Mouse (Mus musculus) midbrain, embryonic 11.5 days (tissue): ENCODE data around the gene Psmg3. TPM values are rescaled to one million over a fixed set of nuclear protein-coding genes. Genes with fewer than 3 reads are reported as not detected.

Experiments
- ATAC-seq: fragments of 200-750 bp; cut with Nextera tagmentation; 2 replicates; pipeline ENCODE4 v1.8.0; 2017; ENCODE audit warnings: moderate TSS enrichment, moderate library complexity; ENCODE audit not compliant: low FRiP score
- DNase-seq: peaks from one replicate; pipeline ENCODE4 v3.0.0; 2015; ENCODE audit warnings: low spot score; ENCODE audit errors: missing footprints
- H3K27ac ChIP-seq: fragments of 300-500 bp; sonication (generic); 2 replicates; pipeline ENCODE4 v1.5.1; 2014; ENCODE audit warnings: low read depth, low read length
- H3K27me3 ChIP-seq: fragments of 300-500 bp; sonication (generic); 2 replicates; pipeline ENCODE4 v1.6.1; 2014; ENCODE audit warnings: mild to moderate bottlenecking, low read length, moderate library complexity, mixed read lengths; ENCODE audit not compliant: control insufficient read depth, insufficient read depth
- H3K36me3 ChIP-seq: fragments of 300-500 bp; sonication (generic); 2 replicates; pipeline ENCODE4 v1.6.1; 2014; ENCODE audit warnings: mild to moderate bottlenecking, low read length, moderate library complexity, mixed read lengths; ENCODE audit not compliant: control insufficient read depth, insufficient read depth
- H3K4me1 ChIP-seq: fragments of 300-500 bp; sonication (generic); 2 replicates; pipeline ENCODE4 v1.6.1; 2014; ENCODE audit warnings: low read length; ENCODE audit not compliant: control insufficient read depth, insufficient read depth
- H3K4me2 ChIP-seq: fragments of 300-500 bp; sonication (generic); 2 replicates; pipeline ENCODE4 v1.6.1; 2014; ENCODE audit warnings: mild to moderate bottlenecking, moderate library complexity
- H3K4me3 ChIP-seq: fragments of 300-500 bp; sonication (generic); 2 replicates; pipeline ENCODE4 v1.5.1; 2014; ENCODE audit warnings: low read depth, low read length
- H3K9ac ChIP-seq: fragments of 300-500 bp; sonication (generic); 2 replicates; pipeline ENCODE4 v1.6.1; 2014; ENCODE audit warnings: low read length
- H3K9me3 ChIP-seq: fragments of 300-500 bp; sonication (generic); 2 replicates; pipeline ENCODE4 v1.6.1; 2016; ENCODE audit warnings: low read length; ENCODE audit not compliant: control insufficient read depth
- WGBS: fragments of 180-500 bp; shearing (Covaris S2); extraction: QIAGEN DNeasy Blood & Tissue Kit; methylation state at CpG from one replicate; pipeline ENCODE4 v1.1.7; 2014; 5-methylcytosine and 5-hydroxymethylcytosine counted together
- polyA plus RNA-seq: library from polyadenylated mRNA; unstranded; fragments of >200 nt; fragmentation: Nextera tagmentation; extraction: Ambion mirVana; gene quantifications from 2 replicates; pipeline ENCODE4 v1.2.1, GENCODE M21; 2014

Gene Psmg3
- polyA plus RNA-seq, 1 experiment from 2014 or later = 81.2 TPM

- no peak for ATAC-seq
- no peak overlapping the region for H3K4me3 ChIP-seq
These were observed 33.7 kb downstream of the Psmg3 start for GRCm38 (mm10) chr5:139792966-139793337.

GRCm38 (mm10) chr5:139792159-139792775, 34.4 kb downstream of the Psmg3 start:
- Histone ChIP-seq H3K9me3 (no peaks in the 10 kb centered on the region), H3K4me2 (peak overlapping the region; percentile 100), H3K4me3 (peak overlapping the region; percentile 82), H3K27ac (no peak overlapping the region), H3K4me1 (peaks cover 23% of the 10 kb centered on the region), H3K27me3 (no peaks in the 10 kb centered on the region), H3K9ac (peak overlapping the region; percentile 67), H3K36me3 (no peaks in the 10 kb centered on the region)
- ATAC-seq = no peak
- WGBS = 26% methylated on average over 11 of the region's 11 CpGs
- DNase-seq = no peak

More at GRCm38 (mm10) chr5:139792966-139793337, 33.7 kb downstream of the Psmg3 start:
- H3K27ac ChIP-seq = no peak overlapping the region
- no peaks in the 10 kb centered on the region for H3K36me3 ChIP-seq
- no peak overlapping the region for H3K9ac ChIP-seq
- no peaks in the 10 kb centered on the region for H3K27me3 ChIP-seq
- H3K4me2 ChIP-seq = no peak overlapping the region; the same call in 1 of the 2 replicates
- no peak for DNase-seq
- WGBS = 57% methylated on average over 3 of the region's 3 CpGs
- H3K9me3 ChIP-seq = no peaks in the 10 kb centered on the region
- peaks cover 29% of the 10 kb centered on the region for H3K4me1 ChIP-seq

GRCm38 (mm10) chr5:139791227-139792158, 35.2 kb downstream of the Psmg3 start, which contains the start of gene Mafk:
Mafk (plus strand) TSS chr5:139791513.
- Histone ChIP-seq H3K4me2 (peak within 1 kb of the TSS; percentile 100), H3K4me1 (peaks cover 15% of the 10 kb centered on the region), H3K4me3 (peak within 1 kb of the TSS; percentile 82), H3K9ac (peak within 1 kb of the TSS; percentile 67), H3K27me3 (no peaks in the 10 kb centered on the region), H3K9me3 (no peaks in the 10 kb centered on the region), H3K36me3 (no peaks in the 10 kb centered on the region), H3K27ac (no peak within 1 kb of the TSS)
- ATAC-seq = peak; percentile 91
- under 1% methylated on average over 92 of the region's 92 CpGs for WGBS
- peak; percentile 100 for DNase-seq

- no peaks in the 10 kb centered on the region for H3K36me3 ChIP-seq
- H3K27ac ChIP-seq = no peak overlapping the region
- ATAC-seq (no peak), DNase-seq (no peak)
- H3K4me1 ChIP-seq = peaks cover 14% of the 10 kb centered on the region
- H3K27me3 ChIP-seq = no peaks in the 10 kb centered on the region
- H3K9me3 ChIP-seq = no peaks in the 10 kb centered on the region
- H3K9ac ChIP-seq = no peak overlapping the region
- H3K4me3 ChIP-seq = no peak overlapping the region
- WGBS = 58% methylated on average over 4 of the region's 4 CpGs
- no peak overlapping the region for H3K4me2 ChIP-seq
These were observed 37.2 kb downstream of the Psmg3 start for GRCm38 (mm10) chr5:139789466-139789865.

- H3K36me3 ChIP-seq = no peaks in the 10 kb centered on the region
- no peak overlapping the region for H3K4me2 ChIP-seq
- WGBS = 88% methylated on average over 8 of the region's 8 CpGs
- H3K27me3 ChIP-seq = no peaks in the 10 kb centered on the region
- no peaks in the 10 kb centered on the region for H3K4me1 ChIP-seq
- no peak overlapping the region for H3K9ac ChIP-seq
- DNase-seq (no peak), ATAC-seq (no peak)
- H3K9me3 ChIP-seq = no peaks in the 10 kb centered on the region
- H3K4me3 ChIP-seq = no peak overlapping the region
- H3K27ac ChIP-seq = no peak overlapping the region
These were observed 45.3 kb downstream of the Psmg3 start for GRCm38 (mm10) chr5:139781406-139781805.

GRCm38 (mm10) chr5:139776966-139777365, 49.7 kb downstream of the Psmg3 start:
- H3K9me3 ChIP-seq = no peaks in the 10 kb centered on the region
- ATAC-seq = no peak
- WGBS = 85% methylated on average over 5 of the region's 5 CpGs
- no peaks in the 10 kb centered on the region for H3K27me3 ChIP-seq
- no peak overlapping the region for H3K4me3 ChIP-seq
- no peak overlapping the region for H3K4me2 ChIP-seq
- H3K27ac ChIP-seq = no peak overlapping the region
- H3K36me3 ChIP-seq = peaks cover 11% of the 10 kb centered on the region
- H3K9ac ChIP-seq = no peak overlapping the region
- H3K4me1 ChIP-seq = peaks cover 9% of the 10 kb centered on the region
- DNase-seq = no peak

GRCm38 (mm10) chr5:139775216-139775926, 51.3 kb downstream of the Psmg3 start, which contains the start of gene Ints1:
Ints1 (minus strand) TSS chr5:139775674.
- Histone ChIP-seq H3K9me3 (no peaks in the 10 kb centered on the region), H3K27ac (no peak within 1 kb of the TSS; the same call in none of the 2 replicates), H3K4me1 (peaks cover 9% of the 10 kb centered on the region), H3K36me3 (peaks cover 23% of the 10 kb centered on the region), H3K4me2 (peak within 1 kb of the TSS; percentile 92), H3K9ac (peak within 1 kb of the TSS; percentile 83), H3K4me3 (peak within 1 kb of the TSS; percentile 98), H3K27me3 (no peaks in the 10 kb centered on the region)
- under 1% methylated on average over 55 of the region's 55 CpGs for WGBS
- ATAC-seq = peak; percentile 92
- DNase-seq = peak; percentile 100
